Mouse (Mus musculus) hindbrain, embryonic 15.5 days (tissue): ENCODE results near the gene Ddb2. TPM values are rescaled to one million over a fixed set of nuclear protein-coding genes. Genes with fewer than 3 reads are reported as not detected.

Experiments used
- ATAC-seq: fragments of 200-750 bp; cut with Nextera tagmentation; 2 replicates; pipeline ENCODE4 v1.8.0; 2017; ENCODE audit warnings: low read depth, moderate number of reproducible peaks, moderate TSS enrichment; ENCODE audit not compliant: low FRiP score
- H3K27ac ChIP-seq: fragments of 300-500 bp; sonication (generic); replicated peaks from 2 replicates; pipeline ENCODE4 v1.5.1; 2015; ENCODE audit warnings: mild to moderate bottlenecking, inconsistent platforms
- H3K27me3 ChIP-seq: fragments of 300-500 bp; sonication (generic); 2 replicates; pipeline ENCODE4 v1.6.1; 2015; ENCODE audit warnings: control low read depth, inconsistent platforms
- H3K36me3 ChIP-seq: fragments of 300-500 bp; sonication (generic); 2 replicates; pipeline ENCODE4 v1.6.1; 2015; ENCODE audit warnings: control low read depth, inconsistent platforms
- H3K4me1 ChIP-seq: fragments of 300-500 bp; sonication (generic); replicated peaks from 2 replicates; pipeline ENCODE4 v1.6.1; 2015; ENCODE audit warnings: control low read depth, inconsistent platforms
- H3K4me2 ChIP-seq: fragments of 300-500 bp; sonication (generic); 2 replicates; pipeline ENCODE4 v1.6.1; 2015; ENCODE audit warnings: moderate library complexity, mild to moderate bottlenecking, inconsistent platforms
- H3K4me3 ChIP-seq: fragments of 300-500 bp; sonication (generic); 2 replicates; pipeline ENCODE4 v1.5.1; 2015; ENCODE audit warnings: mild to moderate bottlenecking, inconsistent platforms
- H3K9ac ChIP-seq: fragments of 300-500 bp; sonication (generic); 2 replicates; pipeline ENCODE4 v1.6.1; 2015; ENCODE audit warnings: inconsistent platforms
- H3K9me3 ChIP-seq: fragments of 300-500 bp; sonication (generic); 2 replicates; pipeline ENCODE4 v1.6.1; 2016; ENCODE audit warnings: control low read depth, inconsistent platforms
- WGBS: fragments of 180-500 bp; shearing (Covaris S2); methylation state at CpG from one replicate; pipeline ENCODE4 v1.1.7; 2015; 5-methylcytosine and 5-hydroxymethylcytosine counted together
- polyA plus RNA-seq: library from polyadenylated mRNA; unstranded; fragments of >200 nt; fragmentation: Nextera tagmentation; extraction: Ambion mirVana; gene quantifications from 2 replicates; pipeline ENCODE4 v1.2.1, GENCODE M21; 2015

The Ddb2 gene
- 16.3 and 16.6 TPM in 2 replicates for polyA plus RNA-seq

GRCm38 (mm10) chr2:91236601-91237510 is at the start of gene Ddb2:
Gene Ddb2, minus strand, starts transcription at chr2:91236982.
- peak; percentile 99 for ATAC-seq
- no peaks in the 10 kb centered on the region for H3K36me3 ChIP-seq
- peaks cover 10% of the 10 kb centered on the region for H3K4me1 ChIP-seq
- no peaks in the 10 kb centered on the region for H3K27me3 ChIP-seq
- peak within 1 kb of the TSS; percentile 71 for H3K4me2 ChIP-seq
- WGBS, result under 1% methylated on average over 48 of the region's 48 CpGs
- peak within 1 kb of the TSS; percentile 64 for H3K9ac ChIP-seq
- peak within 1 kb of the TSS; percentile 77 for H3K27ac ChIP-seq
- H3K9me3 ChIP-seq, result no peaks in the 10 kb centered on the region
- peak within 1 kb of the TSS; percentile 53 for H3K4me3 ChIP-seq

GRCm38 (mm10) chr2:91285885-91286505 is 49.2 kb upstream of the Ddb2 start:
- 13% methylated on average over 7 of the region's 7 CpGs for WGBS
- H3K4me2 ChIP-seq, result no peak overlapping the region
- peak; percentile 27; the same call in 1 of the 2 replicates for ATAC-seq
- no peaks in the 10 kb centered on the region for H3K27me3 ChIP-seq
- no peak overlapping the region for H3K9ac ChIP-seq
- H3K27ac ChIP-seq, result no peak overlapping the region
- 0 out of 2 replicates have a peak, but pooled peaks cover 4% of the 10 kb centered on the region for H3K36me3 ChIP-seq
- no peaks in the 10 kb centered on the region for H3K9me3 ChIP-seq
- no peak overlapping the region for H3K4me3 ChIP-seq
- peaks cover 16% of the 10 kb centered on the region for H3K4me1 ChIP-seq

- WGBS, result 51% methylated on average over 13 of the region's 13 CpGs
- H3K4me1 ChIP-seq, result peaks cover 15% of the 10 kb centered on the region
- no peak overlapping the region for H3K4me2 ChIP-seq
- H3K9me3 ChIP-seq, result no peaks in the 10 kb centered on the region
- no peak overlapping the region for H3K4me3 ChIP-seq
- H3K27ac ChIP-seq, result peak overlapping the region; percentile 61
- no peak overlapping the region for H3K9ac ChIP-seq
- peak; percentile 36; the same call in 1 of the 2 replicates for ATAC-seq
- 0 out of 2 replicates have a peak, but pooled peaks cover 4% of the 10 kb centered on the region for H3K36me3 ChIP-seq
- H3K27me3 ChIP-seq, result no peaks in the 10 kb centered on the region
These were observed 47.8 kb upstream of the Ddb2 start for GRCm38 (mm10) chr2:91284375-91285199.

GRCm38 (mm10) chr2:91283972-91284371 is 47.2 kb upstream of the Ddb2 start:
- Histone ChIP-seq H3K36me3 (0 out of 2 replicates have a peak, but pooled peaks cover 4% of the 10 kb centered on the region), H3K4me1 (peaks cover 15% of the 10 kb centered on the region), H3K27ac (0 out of 2 replicates have a peak overlapping the region, but pooled peaks have one; percentile 61), H3K4me3 (no peak overlapping the region), H3K27me3 (no peaks in the 10 kb centered on the region), H3K9ac (no peak overlapping the region), H3K9me3 (no peaks in the 10 kb centered on the region), H3K4me2 (no peak overlapping the region)
- 75% methylated on average over 3 of the region's 3 CpGs for WGBS
- no peak for ATAC-seq

GRCm38 (mm10) chr2:91281366-91281765 is 44.6 kb upstream of the Ddb2 start:
- no peak overlapping the region for H3K9ac ChIP-seq
- WGBS, result 52% methylated on average over 5 of the region's 5 CpGs

GRCm38 (mm10) chr2:91279372-91279755 is 42.6 kb upstream of the Ddb2 start:
- ATAC-seq, result peak; percentile 38; the same call in 1 of the 2 replicates
- H3K4me3 ChIP-seq, result no peak overlapping the region
- peaks cover 7% of the 10 kb centered on the region for H3K4me1 ChIP-seq
- no peaks in the 10 kb centered on the region for H3K27me3 ChIP-seq
- H3K4me2 ChIP-seq, result no peak overlapping the region
- H3K9ac ChIP-seq, result no peak overlapping the region
- no peaks in the 10 kb centered on the region for H3K9me3 ChIP-seq
- WGBS, result 80% methylated on average over 2 of the region's 2 CpGs
- peaks cover 34% of the 10 kb centered on the region for H3K36me3 ChIP-seq
- H3K27ac ChIP-seq, result no peak overlapping the region

More at GRCm38 (mm10) chr2:91281366-91281765, 44.6 kb upstream of the Ddb2 start:
- ATAC-seq, result no peak
- Histone ChIP-seq H3K4me2 (no peak overlapping the region), H3K4me3 (no peak overlapping the region), H3K27me3 (no peaks in the 10 kb centered on the region), H3K36me3 (peaks cover 19% of the 10 kb centered on the region), H3K4me1 (peaks cover 15% of the 10 kb centered on the region), H3K27ac (no peak overlapping the region), H3K9me3 (no peaks in the 10 kb centered on the region)

- 39% methylated on average over 10 of the region's 10 CpGs for WGBS
These were observed 42.1 kb upstream of the Ddb2 start for GRCm38 (mm10) chr2:91278749-91279371.

GRCm38 (mm10) chr2:91269687-91270133 is 32.9 kb upstream of the Ddb2 start:
- 93% methylated on average over 8 of the region's 8 CpGs for WGBS
- Histone ChIP-seq H3K4me3 (no peak overlapping the region), H3K36me3 (peaks cover 64% of the 10 kb centered on the region)

More at GRCm38 (mm10) chr2:91278749-91279371, 42.1 kb upstream of the Ddb2 start:
- Histone ChIP-seq H3K4me2 (no peak overlapping the region), H3K9ac (no peak overlapping the region), H3K9me3 (no peaks in the 10 kb centered on the region), H3K4me3 (no peak overlapping the region), H3K4me1 (peaks cover 2% of the 10 kb centered on the region), H3K27ac (peak overlapping the region; percentile 20; the same call in 1 of the 2 replicates), H3K36me3 (peaks cover 39% of the 10 kb centered on the region), H3K27me3 (no peaks in the 10 kb centered on the region)
- ATAC-seq, result peak; percentile 80

GRCm38 (mm10) chr2:91268706-91269105 is 31.9 kb upstream of the Ddb2 start:
- no peaks in the 10 kb centered on the region for H3K27me3 ChIP-seq
- no peak overlapping the region for H3K4me3 ChIP-seq
- H3K36me3 ChIP-seq, result peaks cover 55% of the 10 kb centered on the region
- no peak overlapping the region for H3K27ac ChIP-seq
- no peak overlapping the region for H3K9ac ChIP-seq
- WGBS, result 82% methylated on average over 2 of the region's 2 CpGs
- H3K4me1 ChIP-seq, result peaks cover 19% of the 10 kb centered on the region
- no peak for ATAC-seq
- H3K4me2 ChIP-seq, result no peak overlapping the region
- no peaks in the 10 kb centered on the region for H3K9me3 ChIP-seq

More at GRCm38 (mm10) chr2:91269687-91270133, 32.9 kb upstream of the Ddb2 start:
- H3K9ac ChIP-seq, result no peak overlapping the region
- no peaks in the 10 kb centered on the region for H3K27me3 ChIP-seq
- no peaks in the 10 kb centered on the region for H3K9me3 ChIP-seq
- ATAC-seq, result no peak
- H3K4me2 ChIP-seq, result no peak overlapping the region
- H3K4me1 ChIP-seq, result peaks cover 12% of the 10 kb centered on the region
- H3K27ac ChIP-seq, result no peak overlapping the region

- Histone ChIP-seq H3K9me3 (no peaks in the 10 kb centered on the region), H3K36me3 (peaks cover 49% of the 10 kb centered on the region), H3K27me3 (no peaks in the 10 kb centered on the region), H3K4me2 (no peak overlapping the region), H3K4me1 (peaks cover 19% of the 10 kb centered on the region), H3K27ac (no peak overlapping the region), H3K4me3 (no peak overlapping the region), H3K9ac (no peak overlapping the region)
- ATAC-seq, result no peak
- WGBS, result 92% methylated on average over 3 of the region's 3 CpGs
These were observed 31.3 kb upstream of the Ddb2 start for GRCm38 (mm10) chr2:91268042-91268441.
